Mouse (Mus musculus): ENCODE measurements around the gene Eml4. TPM values are rescaled to one million over a fixed set of nuclear protein-coding genes. Genes with fewer than 3 reads are reported as not detected.

Gene Eml4
- polyA plus RNA-seq, 1 experiment from 2014 or later: 72.3 TPM

DNA sequence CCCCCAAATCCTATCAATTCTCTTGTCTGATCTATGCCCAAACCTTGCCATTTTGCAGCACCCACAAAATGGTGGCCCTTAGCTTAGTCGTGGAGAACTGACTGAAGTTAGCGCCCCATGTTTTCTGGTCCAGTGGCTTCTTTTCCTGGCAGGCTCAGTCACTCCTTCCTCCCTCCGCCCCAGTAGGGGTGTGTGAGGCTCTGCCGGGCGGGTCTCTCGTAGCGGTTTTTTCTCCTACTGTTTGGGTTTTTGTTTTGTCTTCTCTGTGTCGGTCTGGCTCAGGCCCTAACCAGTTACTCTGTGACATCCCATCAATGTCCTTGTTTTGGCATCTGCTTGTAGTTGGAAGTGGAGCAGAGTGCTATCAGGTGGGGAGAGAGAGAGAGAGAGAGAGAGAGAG, 174.9 kb downstream of the Eml4 start:
- H3K4me3 ChIP-seq: no peak overlapping the region
- H3K27me3 ChIP-seq (ENCODE audit: low read depth, poor library complexity, severe bottlenecking): no peaks in the 10 kb centered on the region
- H3K27ac ChIP-seq: peak overlapping the region; percentile 76; the same call in 1 of the 2 replicates
- WGBS: 13% methylated on average over 8 of the region's 8 CpGs
- H3K36me3 ChIP-seq: no peaks in the 10 kb centered on the region
- H3K4me1 ChIP-seq: peaks cover 44% of the 10 kb centered on the region
- H3K9me3 ChIP-seq (replicated peaks): no peaks in the 10 kb centered on the region
- no peak for DNase-seq (ENCODE audit: low spot score)

DNA sequence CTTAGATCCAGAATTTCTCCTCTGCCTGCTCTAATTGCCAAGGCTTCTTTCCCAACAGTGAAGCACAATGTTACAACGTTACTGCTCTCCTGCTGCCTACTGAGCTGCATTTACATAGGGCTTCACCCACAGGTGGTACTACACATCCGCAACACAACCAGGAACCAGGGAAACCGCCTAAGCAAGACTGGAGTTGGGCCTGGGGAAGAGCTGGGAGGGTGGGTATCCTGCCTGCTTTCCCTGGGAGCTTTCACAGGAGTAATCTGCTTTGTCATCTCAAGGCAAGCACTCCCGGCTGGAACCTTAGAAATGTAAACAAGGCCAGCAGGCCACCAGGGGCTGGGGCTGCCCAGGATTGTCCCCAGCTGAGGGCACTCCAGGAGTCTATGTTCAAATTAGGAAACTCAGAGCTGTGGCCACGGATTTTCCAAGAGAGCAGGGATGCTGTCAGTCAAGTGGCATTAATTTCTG, 175.4 kb downstream of the Eml4 start:
- H3K27ac ChIP-seq: peak overlapping the region; percentile 76
- H3K4me3 ChIP-seq: no peak overlapping the region
- peaks cover 44% of the 10 kb centered on the region for H3K4me1 ChIP-seq
- WGBS: 10% methylated on average over 5 of the region's 5 CpGs
- no peaks in the 10 kb centered on the region for H3K9me3 ChIP-seq (replicated peaks)
- H3K27me3 ChIP-seq (ENCODE audit: low read depth, poor library complexity, severe bottlenecking): no peaks in the 10 kb centered on the region
- no peaks in the 10 kb centered on the region for H3K36me3 ChIP-seq
- DNase-seq (ENCODE audit: low spot score): no peak

DNA sequence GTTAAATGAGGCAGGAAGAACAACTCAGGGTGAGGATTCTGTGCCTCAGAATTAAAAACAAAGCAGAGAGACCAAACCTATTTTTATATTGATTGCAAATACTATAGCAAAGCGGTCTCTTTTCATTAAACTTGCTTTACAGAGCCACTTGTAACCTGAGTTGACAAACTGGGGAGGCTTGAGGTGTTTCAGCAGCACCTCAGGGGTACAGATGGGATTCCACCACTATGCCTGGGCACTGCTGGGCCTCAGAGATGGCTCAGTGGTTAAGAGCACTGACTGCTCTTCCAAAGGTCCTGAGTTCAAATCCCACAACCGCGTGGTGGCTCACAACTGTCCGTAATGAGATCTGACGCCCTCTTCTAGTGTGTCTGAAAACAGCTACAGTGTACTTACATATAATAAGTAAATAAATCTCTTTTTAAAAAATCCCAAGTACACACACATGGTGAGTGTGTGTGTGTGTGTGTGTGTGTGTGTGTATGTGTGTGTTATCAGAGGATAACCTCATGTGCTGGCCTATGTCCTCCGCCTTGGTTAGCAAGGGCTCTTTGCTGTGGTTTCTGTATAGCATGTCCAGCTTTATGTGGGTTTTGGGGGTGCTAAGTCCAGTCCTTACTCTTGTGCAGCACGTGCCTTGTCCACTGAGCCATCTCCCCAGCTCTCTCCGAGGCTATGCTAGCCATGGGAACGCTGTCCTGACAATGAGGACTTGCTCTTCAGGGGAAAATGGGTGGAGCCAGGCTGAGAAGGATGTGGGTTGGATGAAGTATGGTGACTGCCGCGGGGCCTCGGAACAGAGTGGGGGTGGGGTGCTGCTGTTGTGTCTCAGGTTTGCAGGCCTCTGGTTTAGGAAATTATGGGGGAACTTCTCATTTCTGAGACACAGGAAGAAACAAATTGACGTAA, 176.1 kb downstream of the Eml4 start:
- no peaks in the 10 kb centered on the region for H3K9me3 ChIP-seq (replicated peaks)
- WGBS: 29% methylated on average over 13 of the region's 13 CpGs
- H3K4me1 ChIP-seq: peaks cover 44% of the 10 kb centered on the region
- peak; percentile 71 for DNase-seq (ENCODE audit: low spot score)
- no peaks in the 10 kb centered on the region for H3K27me3 ChIP-seq (ENCODE audit: low read depth, poor library complexity, severe bottlenecking)
- H3K27ac ChIP-seq: peak overlapping the region; percentile 87
- no peaks in the 10 kb centered on the region for H3K36me3 ChIP-seq
- H3K4me3 ChIP-seq: peak overlapping the region; percentile 38

DNA sequence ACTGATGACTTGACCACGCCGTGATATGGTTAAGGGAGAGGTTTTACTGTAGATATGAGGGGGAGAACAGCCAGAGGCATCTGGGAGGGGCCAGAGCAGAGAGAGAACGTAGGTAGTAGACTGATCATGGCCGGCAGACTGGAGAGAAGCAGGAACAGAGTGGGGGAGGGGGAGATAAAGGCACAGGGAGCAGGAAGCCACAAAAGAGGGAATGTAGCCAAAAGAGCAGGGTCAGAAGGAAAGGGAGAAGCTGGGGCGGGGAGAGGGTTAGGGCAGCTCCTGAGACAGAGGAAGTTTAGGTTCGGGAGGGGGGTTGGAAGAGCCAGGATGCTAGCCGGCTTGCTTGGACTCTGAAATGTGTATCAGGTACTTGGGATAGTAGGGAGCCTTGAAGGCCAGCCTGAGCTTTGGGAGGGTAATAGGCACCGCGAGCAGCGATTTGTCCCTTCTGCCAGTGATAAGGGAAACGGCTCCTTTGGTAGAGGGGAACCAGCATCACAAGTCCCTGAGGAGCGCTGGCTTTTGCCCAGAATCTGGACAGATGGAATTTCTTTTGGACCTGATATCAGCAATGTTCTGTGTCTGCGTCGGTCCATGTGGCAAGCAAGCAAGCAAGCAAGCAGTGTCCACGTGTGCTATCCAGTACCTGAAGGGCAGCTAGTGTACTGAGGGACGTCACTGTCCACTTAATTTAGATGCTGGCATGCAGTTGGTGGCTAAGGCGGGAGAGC, 177.1 kb downstream of the Eml4 start:
- H3K27me3 ChIP-seq (ENCODE audit: low read depth, poor library complexity, severe bottlenecking): no peaks in the 10 kb centered on the region
- peak; percentile 65 for DNase-seq (ENCODE audit: low spot score)
- H3K36me3 ChIP-seq: no peaks in the 10 kb centered on the region
- peaks cover 44% of the 10 kb centered on the region for H3K4me1 ChIP-seq
- WGBS: 27% methylated on average over 17 of the region's 17 CpGs
- peak overlapping the region; percentile 38 for H3K4me3 ChIP-seq
- H3K27ac ChIP-seq: peak overlapping the region; percentile 87
- H3K9me3 ChIP-seq (replicated peaks): no peaks in the 10 kb centered on the region

Other genes starting within 250 kb of the Eml4 start
- gene Pkdcc, start 135.6 kb upstream of the Eml4 start, polyA plus RNA-seq (2016; fragmentation: Nextera tagmentation; extraction: Ambion mirVana): 32.4 and 34.8 TPM in 2 replicates
- gene Cox7a2l, start 166.4 kb downstream of the Eml4 start, polyA plus RNA-seq (2016; fragmentation: Nextera tagmentation; extraction: Ambion mirVana): 113 and 121 TPM in 2 replicates

Measured in limb, embryonic 10.5 days (tissue).